Comparison of ENCODE assay signal across 10 mouse cellular contexts in the genomic region with DNA sequence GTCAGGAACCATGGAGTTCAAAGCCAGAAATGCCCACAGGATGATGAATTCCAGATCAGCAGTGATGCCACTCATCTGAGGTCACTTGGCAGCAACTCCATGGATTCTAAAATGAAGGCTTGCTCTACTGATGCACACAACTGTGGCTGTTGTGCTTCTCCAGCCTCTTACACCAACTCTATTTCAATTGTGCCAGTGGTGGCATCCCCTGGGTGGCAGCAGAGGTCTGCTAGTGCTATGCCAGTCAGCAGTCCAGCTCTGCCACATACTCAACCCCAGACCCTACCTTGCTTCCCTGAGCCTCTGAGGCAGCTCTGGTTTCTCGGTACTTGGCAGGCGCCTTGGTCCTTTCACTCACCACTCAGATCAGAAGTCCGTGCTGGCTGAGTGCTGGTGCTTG. TPM values are rescaled to one million over a fixed set of nuclear protein-coding genes. Genes with fewer than 3 reads are reported as not detected.
A peak's percentile ranks its signal among the peaks of the same experiment; 100 is the strongest.
DNase-seq lines count a peak whose midpoint lies in the region; ATAC-seq and TF ChIP-seq lines count a peak whose summit lies in the region.
"Had no signal": no experiment of that assay in that cellular context is flagged by ENCODE, and none has a peak within 500 bp of the region (broad histone marks: within the 10 kb centered on the region; RNA-seq: fewer than 3 reads in every experiment).

No protein-coding gene starts in this region.

- H3K36me3 ChIP-seq in embryonic facial prominence, embryonic 14.5 days (ENCODE audit: control insufficient read depth, insufficient read depth, low read length) = no peaks in the 10 kb centered on the region
- H3K36me3 ChIP-seq in embryonic facial prominence, embryonic 10.5 days (replicated peaks) = no peaks in the 10 kb centered on the region
- H3K36me3 ChIP-seq: midbrain, embryonic 15.5 days had no signal

- no peak overlapping the region for H3K9ac ChIP-seq in embryonic facial prominence, embryonic 14.5 days (ENCODE audit: low read depth, low read length)
- H3K9ac ChIP-seq: hindbrain, embryonic 14.5 days; midbrain, embryonic 15.5 days had no signal

- no peaks in the 10 kb centered on the region for H3K4me1 ChIP-seq in embryonic facial prominence, embryonic 14.5 days (ENCODE audit: control insufficient read depth, insufficient read depth, low read length)
- H3K4me1 ChIP-seq in embryonic facial prominence, embryonic 10.5 days = no peaks in the 10 kb centered on the region
- H3K4me1 ChIP-seq: midbrain, embryonic 15.5 days had no signal

- peak; percentile 62 for TF ChIP-seq CTCF in left cerebral cortex, adult 2 months (IDR thresholded peaks at IDR 0.05)

- H3K4me2 ChIP-seq in embryonic facial prominence, embryonic 14.5 days (ENCODE audit: low read depth, low read length) = no peak overlapping the region
- H3K4me2 ChIP-seq: hindbrain, embryonic 14.5 days; midbrain, embryonic 15.5 days had no signal

- no peak for ATAC-seq in embryonic facial prominence, embryonic 14.5 days (ENCODE audit: low read depth)
- ATAC-seq: midbrain, embryonic 15.5 days had no signal

- no peaks in the 10 kb centered on the region for H3K27me3 ChIP-seq in embryonic facial prominence, embryonic 14.5 days (replicated peaks; ENCODE audit: control insufficient read depth, insufficient read depth, low read length)
- no peaks in the 10 kb centered on the region for H3K27me3 ChIP-seq in embryonic facial prominence, embryonic 10.5 days (replicated peaks; ENCODE audit: low read depth, poor library complexity, severe bottlenecking)
- H3K27me3 ChIP-seq: midbrain, embryonic 15.5 days had no signal

- DNase-seq in embryonic facial prominence, embryonic 14.5 days (ENCODE audit: low spot score) = peak; percentile 22
- no peak for DNase-seq in embryonic facial prominence, embryonic 10.5 days (ENCODE audit: low spot score)
- DNase-seq in left cerebral cortex, adult 2 months (ENCODE audit: extremely low spot score in 1 of 2, low spot score in 2 of 2) = peak; percentile 38 to 42
- DNase-seq in left cerebral cortex, adult 8-10 months (ENCODE audit: low spot score in 2 of 2) = no peak
- DNase-seq in cerebellum, postnatal 10 days = peak; percentile 60 to 66
- DNase-seq in retina, embryonic 14.5 days (ENCODE audit: low spot score) = peak; percentile 37
- no peak for DNase-seq in thymus, postnatal 36 days
- DNase-seq in urinary bladder, postnatal 4 days (ENCODE audit: low spot score in 2 of 2) = no peak

- intact Hi-C loops in left cerebral cortex, adult 2 months (cut with DNase I) = loop anchor here (5.0 kb wide), 1 partner anchor 278 kb away; no protein-coding TSS in a partner anchor

- H3K4me3 ChIP-seq in embryonic facial prominence, embryonic 14.5 days (ENCODE audit: low read depth, low read length) = no peak overlapping the region
- H3K4me3 ChIP-seq in embryonic facial prominence, embryonic 10.5 days = no peak overlapping the region
- no peak overlapping the region for H3K4me3 ChIP-seq in left cerebral cortex, adult 2 months
- H3K4me3 ChIP-seq: midbrain, embryonic 15.5 days had no signal

- H3K9me3 ChIP-seq in embryonic facial prominence, embryonic 14.5 days (ENCODE audit: control insufficient read depth, low read length) = no peaks in the 10 kb centered on the region
- no peaks in the 10 kb centered on the region for H3K9me3 ChIP-seq in embryonic facial prominence, embryonic 10.5 days
- H3K9me3 ChIP-seq: midbrain, embryonic 15.5 days had no signal

- 62% methylated on average over 3 of the region's 3 CpGs for WGBS in embryonic facial prominence, embryonic 14.5 days
- WGBS in embryonic facial prominence, embryonic 10.5 days = 76% methylated on average over 3 of the region's 3 CpGs

- H3K27ac ChIP-seq in embryonic facial prominence, embryonic 14.5 days (replicated peaks; ENCODE audit: low read depth, low read length) = no peak overlapping the region
- H3K27ac ChIP-seq in embryonic facial prominence, embryonic 10.5 days (replicated peaks) = no peak overlapping the region
- H3K27ac ChIP-seq in left cerebral cortex, adult 2 months = no peak overlapping the region
- H3K27ac ChIP-seq: hindbrain, embryonic 14.5 days; midbrain, embryonic 15.5 days had no signal

RNA-seq across cellular contexts. Expression of gene Pomc, which starts 25.9 kb away (rescaled TPM):
- polyA plus RNA-seq in embryonic facial prominence, embryonic 14.5 days (2014; fragmentation: Nextera tagmentation; extraction: Ambion mirVana) = 23.1 and 26.6 TPM in 2 replicates
- 6.3 and 17.0 TPM in 2 replicates for polyA plus RNA-seq in embryonic facial prominence, embryonic 10.5 days (2016; fragmentation: Nextera tagmentation; extraction: Ambion mirVana)
- total RNA-seq in left cerebral cortex, adult 2 months (2021) = 1 to 10 TPM; 1.6 to 2.8 TPM
- 1 to 10 TPM; 2.3 to 9.3 (median 2.8) TPM for total RNA-seq in left cerebral cortex, adult 8-10 months (2022)

Comparison
In these comparisons a context has a peak if more than half of its experiments do, and no peak if none do; other contexts are left out.
1. DNase-seq: peak in embryonic facial prominence, embryonic 14.5 days (single experiment), left cerebral cortex, adult 2 months (2 of 2), cerebellum, postnatal 10 days (2 of 2) and retina, embryonic 14.5 days (single experiment); none in embryonic facial prominence, embryonic 10.5 days (single experiment), left cerebral cortex, adult 8-10 months (0 of 2), thymus, postnatal 36 days (0 of 2) and urinary bladder, postnatal 4 days (0 of 2).